Mouse (Mus musculus): Measurements from ENCODE around the gene L3hypdh. TPM values are rescaled to one million over a fixed set of nuclear protein-coding genes. Genes with fewer than 3 reads are reported as not detected.
"Not testable (repeated sequence)": the region's sequence is repeated elsewhere in the genome, so short reads cannot be mapped to it uniquely, and the experiment has no call there.

Gene L3hypdh
- total and polyA plus RNA-seq, 2 experiments from 2014 or later = 7.6 to 12.7 TPM

DNA sequence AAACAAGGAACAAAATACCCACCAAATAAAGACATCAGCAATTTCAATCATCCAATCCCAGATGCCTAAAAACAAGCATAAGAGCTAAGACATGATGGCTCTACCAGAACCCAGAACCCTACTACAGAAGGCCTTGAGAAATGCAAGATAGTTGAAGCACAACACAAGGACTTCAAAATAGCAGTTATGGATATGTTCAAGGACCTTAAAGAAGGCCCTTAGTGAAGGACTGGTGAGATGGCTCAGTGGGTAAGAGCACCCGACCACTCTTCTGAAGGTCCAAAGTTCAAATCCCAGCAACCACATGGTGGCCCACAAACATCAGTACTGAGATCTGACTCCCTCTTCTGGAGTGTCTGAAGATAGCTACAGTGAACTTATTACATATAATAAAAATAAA lies 27.5 kb downstream of the L3hypdh start:
- Histone ChIP-seq H3K36me3 (ENCODE audit: insufficient read depth, low read length) (no peaks in the 10 kb centered on the region), H3K9ac (replicated peaks; ENCODE audit: low read length) (no peak overlapping the region), H3K27me3 (ENCODE audit: insufficient read depth, low read length) (no peaks in the 10 kb centered on the region), H3K4me3 (ENCODE audit: low read length) (no peak overlapping the region), H3K9me3 (ENCODE audit: low read length) (no peaks in the 10 kb centered on the region), H3K4me1 (ENCODE audit: insufficient read depth, low read length) (no peaks in the 10 kb centered on the region), H3K27ac (no peak overlapping the region), H3K4me2 (ENCODE audit: low read depth, low read length) (no peak overlapping the region)
- ATAC-seq (no peak), DNase-seq (ENCODE audit: low spot score) (no peak)
- no peak for TF ChIP-seq CTCF (IDR thresholded peaks at IDR 0.05; ENCODE audit: low read depth)
- WGBS = 93% methylated on average over 1 of the region's 1 CpGs

DNA sequence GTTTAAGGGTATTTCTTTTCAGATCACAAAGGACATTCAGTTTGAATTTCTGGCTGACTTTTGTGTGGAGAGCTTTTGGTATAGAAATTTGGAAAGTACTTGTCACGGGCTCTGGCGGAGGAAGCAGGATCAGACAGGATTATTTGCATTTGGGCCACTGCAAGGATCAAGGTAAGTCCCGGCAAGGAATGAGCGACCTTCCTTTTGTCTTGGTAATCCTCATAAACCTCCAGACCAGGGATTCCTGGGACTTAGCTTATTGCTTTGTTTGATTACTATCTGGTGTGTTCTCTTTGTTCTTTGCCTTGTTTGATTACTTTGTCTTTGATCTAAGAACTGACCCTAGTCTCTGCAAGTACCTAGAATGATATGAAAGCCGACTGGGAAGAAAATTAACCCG lies 31.4 kb downstream of the L3hypdh start:
- no peak for TF ChIP-seq CTCF (IDR thresholded peaks at IDR 0.05; ENCODE audit: low read depth)
- no peak for ATAC-seq
- Histone ChIP-seq H3K36me3 (ENCODE audit: insufficient read depth, low read length) (no peaks in the 10 kb centered on the region), H3K9ac (replicated peaks; ENCODE audit: low read length) (no peak overlapping the region), H3K27me3 (ENCODE audit: insufficient read depth, low read length) (no peaks in the 10 kb centered on the region), H3K27ac (no peak overlapping the region), H3K4me1 (ENCODE audit: insufficient read depth, low read length) (no peaks in the 10 kb centered on the region), H3K4me3 (ENCODE audit: low read length) (no peak overlapping the region), H3K4me2 (ENCODE audit: low read depth, low read length) (no peak overlapping the region), H3K9me3 (ENCODE audit: low read length) (peaks cover 8% of the 10 kb centered on the region; the same call in 1 of the 2 replicates)
- 48% methylated on average over 6 of the region's 6 CpGs for WGBS
- no peak for DNase-seq (ENCODE audit: low spot score)

GRCm38 (mm10) chr12:72053303-72053702 lies 31.9 kb downstream of the L3hypdh start:
- Histone ChIP-seq H3K4me2 (ENCODE audit: low read depth, low read length) (no peak overlapping the region), H3K9me3 (ENCODE audit: low read length) (peaks cover 8% of the 10 kb centered on the region; the same call in 1 of the 2 replicates), H3K36me3 (ENCODE audit: insufficient read depth, low read length) (no peaks in the 10 kb centered on the region), H3K4me3 (ENCODE audit: low read length) (no peak overlapping the region), H3K9ac (replicated peaks; ENCODE audit: low read length) (no peak overlapping the region), H3K27me3 (ENCODE audit: insufficient read depth, low read length) (no peaks in the 10 kb centered on the region), H3K4me1 (ENCODE audit: insufficient read depth, low read length) (no peaks in the 10 kb centered on the region), H3K27ac (no peak overlapping the region)
- DNase-seq (ENCODE audit: low spot score) (peak; percentile 52), ATAC-seq (no peak)
- 46% methylated on average over 6 of the region's 6 CpGs for WGBS
- peak; percentile 59 for TF ChIP-seq CTCF (IDR thresholded peaks at IDR 0.05; ENCODE audit: low read depth)

GRCm38 (mm10) chr12:72052571-72052970 lies 32.7 kb downstream of the L3hypdh start:
- H3K36me3 ChIP-seq (ENCODE audit: insufficient read depth, low read length) = no peaks in the 10 kb centered on the region
- TF ChIP-seq CTCF (IDR thresholded peaks at IDR 0.05; ENCODE audit: low read depth) = no peak
- no peaks in the 10 kb centered on the region for H3K27me3 ChIP-seq (ENCODE audit: insufficient read depth, low read length)
- ATAC-seq (no peak), DNase-seq (ENCODE audit: low spot score) (no peak)
- no peak overlapping the region for H3K9ac ChIP-seq (replicated peaks; ENCODE audit: low read length)
- H3K4me2 ChIP-seq (ENCODE audit: low read depth, low read length) = no peak overlapping the region
- H3K4me1 ChIP-seq (ENCODE audit: insufficient read depth, low read length) = no peaks in the 10 kb centered on the region
- peaks cover 8% of the 10 kb centered on the region; the same call in 1 of the 2 replicates for H3K9me3 ChIP-seq (ENCODE audit: low read length)
- no peak overlapping the region for H3K4me3 ChIP-seq (ENCODE audit: low read length)
- no peak overlapping the region for H3K27ac ChIP-seq
- WGBS = 80% methylated on average over 6 of the region's 6 CpGs

GRCm38 (mm10) chr12:72050821-72051220 lies 34.4 kb downstream of the L3hypdh start:
- no peak for TF ChIP-seq CTCF (IDR thresholded peaks at IDR 0.05; ENCODE audit: low read depth)
- no peak overlapping the region for H3K4me2 ChIP-seq (ENCODE audit: low read depth, low read length)
- no peaks in the 10 kb centered on the region for H3K36me3 ChIP-seq (ENCODE audit: insufficient read depth, low read length)
- H3K4me3 ChIP-seq (ENCODE audit: low read length) = no peak overlapping the region
- DNase-seq (ENCODE audit: low spot score) (no peak), ATAC-seq (no peak)
- H3K4me1 ChIP-seq (ENCODE audit: insufficient read depth, low read length) = no peaks in the 10 kb centered on the region
- no peak overlapping the region for H3K9ac ChIP-seq (replicated peaks; ENCODE audit: low read length)
- no peak overlapping the region for H3K27ac ChIP-seq
- H3K9me3 ChIP-seq (ENCODE audit: low read length) = peaks cover 8% of the 10 kb centered on the region; the same call in 1 of the 2 replicates
- 89% methylated on average over 4 of the region's 4 CpGs for WGBS
- H3K27me3 ChIP-seq (ENCODE audit: insufficient read depth, low read length) = no peaks in the 10 kb centered on the region

DNA sequence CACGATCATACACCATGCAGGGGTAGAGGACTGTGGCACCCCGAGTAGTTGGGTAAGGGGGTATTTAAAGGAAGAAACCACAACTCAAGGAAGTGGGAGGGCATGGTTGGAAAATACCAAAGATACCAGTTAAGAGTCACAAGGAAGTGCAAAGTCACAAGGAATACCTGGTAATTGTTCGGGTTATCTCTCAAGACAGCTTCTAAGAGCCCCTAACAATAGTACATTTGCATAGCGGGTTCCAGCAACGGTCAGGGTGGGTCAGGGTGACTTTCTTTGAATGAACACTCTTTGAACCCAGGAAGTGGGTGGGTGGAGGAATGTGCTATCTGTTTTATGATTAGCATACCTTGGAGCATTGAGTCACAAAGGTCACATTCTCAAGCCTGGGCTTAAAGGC lies 35.1 kb downstream of the L3hypdh start:
- not testable (repeated sequence) for H3K27ac ChIP-seq; ATAC-seq; H3K36me3 ChIP-seq (ENCODE audit: insufficient read depth, low read length); H3K4me3 ChIP-seq (ENCODE audit: low read length); DNase-seq (ENCODE audit: low spot score); H3K4me2 ChIP-seq (ENCODE audit: low read depth, low read length); H3K4me1 ChIP-seq (ENCODE audit: insufficient read depth, low read length); H3K9ac ChIP-seq (replicated peaks; ENCODE audit: low read length); H3K9me3 ChIP-seq (ENCODE audit: low read length); H3K27me3 ChIP-seq (ENCODE audit: insufficient read depth, low read length)
- WGBS = 95% methylated on average over 5 of the region's 5 CpGs

DNA sequence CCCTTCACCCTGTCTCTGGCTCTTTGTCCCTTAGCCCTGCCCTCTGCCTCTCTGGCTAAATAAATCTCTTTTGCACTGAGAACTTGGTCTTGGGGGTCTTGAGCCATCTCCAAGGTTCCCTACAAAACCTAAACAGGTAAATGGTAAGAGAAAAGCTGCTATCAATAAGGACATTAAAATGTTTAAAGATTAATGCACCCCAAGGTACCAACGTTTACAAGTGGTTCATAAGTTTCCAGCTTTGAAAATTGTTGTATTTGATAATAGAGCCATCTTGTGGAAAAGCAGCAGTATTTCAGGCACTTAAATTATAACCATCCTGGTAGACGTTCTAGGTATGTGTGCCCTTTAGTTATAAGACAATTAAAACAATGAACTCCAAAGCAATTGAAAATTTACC lies 37.7 kb downstream of the L3hypdh start:
- Histone ChIP-seq H3K4me2 (ENCODE audit: low read depth, low read length) (no peak overlapping the region), H3K9me3 (ENCODE audit: low read length) (peaks cover 8% of the 10 kb centered on the region; the same call in 1 of the 2 replicates), H3K27ac (no peak overlapping the region), H3K27me3 (ENCODE audit: insufficient read depth, low read length) (no peaks in the 10 kb centered on the region), H3K4me3 (ENCODE audit: low read length) (no peak overlapping the region), H3K9ac (replicated peaks; ENCODE audit: low read length) (no peak overlapping the region), H3K4me1 (ENCODE audit: insufficient read depth, low read length) (no peaks in the 10 kb centered on the region), H3K36me3 (ENCODE audit: insufficient read depth, low read length) (no peaks in the 10 kb centered on the region)
- ATAC-seq (no peak), DNase-seq (ENCODE audit: low spot score) (peak; percentile 63)
- WGBS = 0% methylated on average over 2 of the region's 2 CpGs
- TF ChIP-seq CTCF (IDR thresholded peaks at IDR 0.05; ENCODE audit: low read depth) = peak; percentile 79
